Mouse (Mus musculus) lung, adult 2 months (tissue): Measurements from ENCODE around the gene P2ry2.

Experiments
- CTCF ChIP-seq: fragments of 200-500 bp; IDR thresholded peaks from 2 replicates; pipeline ENCODE4 v1.5.1; 2011; ENCODE audit warnings: mild to moderate bottlenecking, low read length, control low read depth; ENCODE audit not compliant: insufficient read depth
- POLR2A ChIP-seq: fragments of 200-500 bp; IDR thresholded peaks from 2 replicates; pipeline ENCODE4 v1.6.1; 2011; ENCODE audit warnings: low read depth, mild to moderate bottlenecking, control low read depth, low read length, borderline replicate concordance; ENCODE audit errors: extremely low read depth

DNA sequence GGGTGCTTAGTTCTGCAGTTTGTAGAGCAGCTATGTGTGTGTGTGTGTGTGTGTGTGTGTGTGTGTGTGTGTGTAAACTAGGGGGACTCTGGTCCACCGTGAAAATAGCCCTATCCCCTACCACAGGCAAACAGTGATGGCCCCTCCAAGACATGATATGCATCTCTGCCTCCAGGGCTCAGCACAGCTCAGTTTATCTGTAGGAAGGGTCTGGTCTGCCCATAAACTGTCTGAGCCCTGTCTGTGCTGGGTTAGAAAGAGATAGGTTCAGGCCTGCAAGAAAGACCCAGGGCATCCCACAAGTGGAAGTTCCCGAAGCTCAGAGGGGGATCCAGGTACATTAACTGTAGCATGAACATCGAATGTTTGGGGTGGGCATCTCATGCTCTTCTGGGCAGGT, 16.7 kb downstream of the P2ry2 start:
- TF ChIP-seq CTCF (no peak), POLR2A (no peak)
